Mouse (Mus musculus): ENCODE measurements at regions not wholly inside any gene's neighbourhood (a gene's known extent, or its start where the extent isn't known, plus 50 kb on each side); places are given as distances from the start of the nearest gene placed in this dataset.

GRCm38 (mm10) chr10:122515698-122516097 lies 67.4 kb downstream of the Avpr1a start:
- DNase-seq (ENCODE audit: low read depth) = no peak

- no peak for DNase-seq (ENCODE audit: low read depth)
Observed at GRCm38 (mm10) chr10:122519274-122519790, 71.0 kb downstream of the Avpr1a start.

GRCm38 (mm10) chr10:122519981-122520380 lies 71.7 kb downstream of the Avpr1a start:
- no peak for DNase-seq (ENCODE audit: low read depth)

- DNase-seq (ENCODE audit: low read depth) = no peak
Observed at GRCm38 (mm10) chr10:122522631-122523030, 74.3 kb downstream of the Avpr1a start.

- DNase-seq (ENCODE audit: low read depth) = no peak
Observed at GRCm38 (mm10) chr10:122525360-122525759, 77.1 kb downstream of the Avpr1a start.

- DNase-seq (ENCODE audit: low read depth) = no peak
Observed at GRCm38 (mm10) chr10:122525807-122526206, 77.5 kb downstream of the Avpr1a start.

GRCm38 (mm10) chr10:122528222-122528621 lies 79.9 kb downstream of the Avpr1a start:
- no peak for DNase-seq (ENCODE audit: low read depth)

GRCm38 (mm10) chr10:122528973-122529703 lies 80.8 kb downstream of the Avpr1a start:
- DNase-seq (ENCODE audit: low read depth) = no peak

GRCm38 (mm10) chr10:122534714-122535113 lies 86.4 kb downstream of the Avpr1a start:
- DNase-seq (ENCODE audit: low read depth) = no peak

GRCm38 (mm10) chr10:122535137-122535536 lies 86.8 kb downstream of the Avpr1a start:
- DNase-seq (ENCODE audit: low read depth) = no peak

GRCm38 (mm10) chr10:122539655-122540054 lies 91.4 kb downstream of the Avpr1a start:
- no peak for DNase-seq (ENCODE audit: low read depth)

GRCm38 (mm10) chr10:122542573-122542972 lies 94.3 kb downstream of the Avpr1a start:
- DNase-seq (ENCODE audit: low read depth) = no peak

GRCm38 (mm10) chr10:122544096-122544720 lies 95.9 kb downstream of the Avpr1a start:
- no peak for DNase-seq (ENCODE audit: low read depth)

GRCm38 (mm10) chr10:122545029-122545428 lies 96.7 kb downstream of the Avpr1a start:
- no peak for DNase-seq (ENCODE audit: low read depth)

- no peak for DNase-seq (ENCODE audit: low read depth)
Observed at GRCm38 (mm10) chr10:122551586-122551985, 103.3 kb downstream of the Avpr1a start.

- no peak for DNase-seq (ENCODE audit: low read depth)
Observed at GRCm38 (mm10) chr10:122553124-122553822, 105.0 kb downstream of the Avpr1a start.

GRCm38 (mm10) chr10:122553851-122554250 lies 105.6 kb downstream of the Avpr1a start:
- DNase-seq (ENCODE audit: low read depth) = no peak

GRCm38 (mm10) chr10:122558660-122559059 lies 110.4 kb downstream of the Avpr1a start:
- DNase-seq (ENCODE audit: low read depth) = no peak

GRCm38 (mm10) chr10:122560001-122560695 lies 111.8 kb downstream of the Avpr1a start:
- no peak for DNase-seq (ENCODE audit: low read depth)

GRCm38 (mm10) chr10:122561924-122562323 lies 113.6 kb downstream of the Avpr1a start:
- no peak for DNase-seq (ENCODE audit: low read depth)

- DNase-seq (ENCODE audit: low read depth) = no peak
Observed at GRCm38 (mm10) chr10:122562542-122562941, 114.2 kb downstream of the Avpr1a start.

- DNase-seq (ENCODE audit: low read depth) = no peak
Observed at GRCm38 (mm10) chr10:122563973-122564372, 114.6 kb upstream of the Ppm1h start.
